Mouse (Mus musculus) stomach, embryonic 16.5 days (tissue): ENCODE measurements around the gene Cdk19. TPM values are rescaled to one million over a fixed set of nuclear protein-coding genes. Genes with fewer than 3 reads are reported as not detected.

Experiments
- ATAC-seq: fragments of 200-750 bp; cut with Nextera tagmentation; 2 replicates; pipeline ENCODE4 v1.8.0; 2017; ENCODE audit warnings: moderate number of reproducible peaks, moderate TSS enrichment; ENCODE audit not compliant: insufficient read depth, low FRiP score
- H3K27ac ChIP-seq: fragments of 300-500 bp; sonication (generic); 2 replicates; pipeline ENCODE4 v1.5.1; 2014; ENCODE audit warnings: low read length
- H3K27me3 ChIP-seq: fragments of 300-500 bp; sonication (generic); 2 replicates; pipeline ENCODE4 v1.6.1; 2014; ENCODE audit warnings: low read length, control low read depth, mixed read lengths; ENCODE audit not compliant: control insufficient read depth, insufficient read depth
- H3K36me3 ChIP-seq: fragments of 300-500 bp; sonication (generic); 2 replicates; pipeline ENCODE4 v1.6.1; 2014; ENCODE audit warnings: low read length; ENCODE audit not compliant: control insufficient read depth, insufficient read depth
- H3K4me1 ChIP-seq: fragments of 300-500 bp; sonication (generic); 2 replicates; pipeline ENCODE4 v1.6.1; 2014; ENCODE audit warnings: low read length, control low read depth, mixed read lengths; ENCODE audit not compliant: control insufficient read depth, insufficient read depth
- H3K4me2 ChIP-seq: fragments of 300-500 bp; sonication (generic); 2 replicates; pipeline ENCODE4 v1.6.1; 2014; ENCODE audit warnings: low read depth, low read length, mixed read lengths
- H3K4me3 ChIP-seq: fragments of 300-500 bp; sonication (generic); replicated peaks from 2 replicates; pipeline ENCODE4 v1.5.1; 2014; ENCODE audit warnings: mild to moderate bottlenecking, low read length
- H3K9ac ChIP-seq: fragments of 300-500 bp; sonication (generic); 2 replicates; pipeline ENCODE4 v1.6.1; 2014; ENCODE audit warnings: low read length
- H3K9me3 ChIP-seq: fragments of 300-500 bp; sonication (generic); replicated peaks from 2 replicates; pipeline ENCODE4 v1.6.1; 2016; ENCODE audit warnings: low read length, control low read depth; ENCODE audit not compliant: control insufficient read depth
- WGBS: fragments of 180-500 bp; shearing (Covaris S2); extraction: QIAGEN DNeasy Blood & Tissue Kit; methylation state at CpG from one replicate; pipeline ENCODE4 v1.1.7; 2014; 5-methylcytosine and 5-hydroxymethylcytosine counted together
- polyA plus RNA-seq: library from polyadenylated mRNA; unstranded; fragments of >200 nt; fragmentation: Nextera tagmentation; extraction: Ambion mirVana; gene quantifications from 2 replicates; pipeline ENCODE4 v1.2.1, GENCODE M21; 2015

Cdk19 gene
- polyA plus RNA-seq, 1 experiment from 2014 or later: 8.4 TPM

DNA sequence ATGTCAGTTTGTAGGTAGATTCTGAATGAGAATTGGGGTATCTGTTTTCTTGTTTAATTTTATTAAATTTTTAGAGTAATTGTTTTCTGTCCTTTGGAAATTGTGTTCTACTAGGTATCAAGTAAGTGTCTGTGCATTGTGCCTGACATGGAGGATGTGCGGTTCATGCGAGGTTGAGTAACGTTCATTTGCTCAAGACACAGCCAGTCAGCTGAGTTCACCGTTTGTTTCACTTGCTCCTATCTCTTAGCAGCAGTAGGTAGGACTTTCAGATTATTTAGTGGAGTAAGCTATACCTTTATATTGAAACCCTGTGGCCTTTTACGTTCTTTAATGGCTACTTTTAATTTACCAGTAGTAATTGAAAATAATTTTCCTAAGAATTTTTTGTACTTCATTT, 34.4 kb downstream of the Cdk19 start:
- Histone ChIP-seq H3K4me1 (peaks cover 20% of the 10 kb centered on the region), H3K27me3 (no peaks in the 10 kb centered on the region), H3K4me2 (no peak overlapping the region), H3K36me3 (no peaks in the 10 kb centered on the region), H3K4me3 (no peak overlapping the region), H3K9me3 (no peaks in the 10 kb centered on the region; the same call in 1 of the 2 replicates), H3K9ac (no peak overlapping the region), H3K27ac (no peak overlapping the region)
- ATAC-seq: no peak
- 93% methylated on average over 5 of the region's 5 CpGs for WGBS

DNA sequence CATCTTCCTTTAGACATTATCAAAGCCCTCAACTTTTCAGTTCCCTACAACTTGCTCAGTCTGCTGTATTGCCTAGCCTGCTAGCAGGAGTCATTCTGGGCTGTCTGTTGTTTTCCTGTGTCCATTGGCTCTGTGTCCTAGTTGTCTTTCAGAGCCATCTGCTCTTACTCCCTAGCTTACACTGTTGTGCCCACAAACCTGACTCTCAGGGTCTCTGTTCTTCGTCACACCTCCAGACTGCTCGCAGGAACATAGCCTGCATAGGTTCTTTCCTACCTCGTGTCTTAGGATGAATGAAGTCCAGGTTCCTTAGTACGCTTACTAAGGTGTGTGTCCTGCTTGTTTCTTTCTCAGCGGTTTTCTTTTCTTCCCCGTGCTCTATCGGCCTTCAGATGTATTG, 35.5 kb downstream of the Cdk19 start:
- Histone ChIP-seq H3K4me2 (no peak overlapping the region), H3K27ac (no peak overlapping the region), H3K9me3 (no peaks in the 10 kb centered on the region; the same call in 1 of the 2 replicates), H3K4me1 (peaks cover 26% of the 10 kb centered on the region), H3K27me3 (no peaks in the 10 kb centered on the region), H3K4me3 (no peak overlapping the region), H3K9ac (no peak overlapping the region), H3K36me3 (no peaks in the 10 kb centered on the region)
- no peak for ATAC-seq
- WGBS: 77% methylated on average over 7 of the region's 7 CpGs

DNA sequence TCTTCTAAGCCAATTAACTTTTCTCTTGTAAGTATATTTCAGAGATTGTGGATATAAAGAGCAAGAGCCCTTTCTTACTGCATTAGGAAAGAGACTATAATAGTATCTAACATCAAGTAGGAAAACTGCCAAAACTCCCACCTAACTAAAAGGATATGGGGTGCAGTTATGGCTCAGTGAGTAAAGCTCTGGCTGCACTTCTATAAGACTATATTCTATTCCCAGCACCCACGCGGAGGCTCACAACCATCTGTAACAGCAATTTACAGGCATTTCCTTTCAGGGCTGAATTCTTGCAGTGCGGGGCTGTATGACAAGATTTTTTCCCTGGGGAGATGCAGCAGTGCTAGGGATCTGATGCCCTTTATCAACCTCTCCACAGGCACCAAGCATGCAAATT, 36.9 kb downstream of the Cdk19 start:
- WGBS: 81% methylated on average over 3 of the region's 3 CpGs
- H3K9ac ChIP-seq: no peak overlapping the region
- H3K36me3 ChIP-seq: no peaks in the 10 kb centered on the region
- no peak overlapping the region for H3K4me2 ChIP-seq
- no peaks in the 10 kb centered on the region for H3K27me3 ChIP-seq
- no peak overlapping the region for H3K27ac ChIP-seq
- H3K9me3 ChIP-seq: no peaks in the 10 kb centered on the region; the same call in 1 of the 2 replicates
- ATAC-seq: no peak
- H3K4me3 ChIP-seq: no peak overlapping the region
- H3K4me1 ChIP-seq: peaks cover 21% of the 10 kb centered on the region

DNA sequence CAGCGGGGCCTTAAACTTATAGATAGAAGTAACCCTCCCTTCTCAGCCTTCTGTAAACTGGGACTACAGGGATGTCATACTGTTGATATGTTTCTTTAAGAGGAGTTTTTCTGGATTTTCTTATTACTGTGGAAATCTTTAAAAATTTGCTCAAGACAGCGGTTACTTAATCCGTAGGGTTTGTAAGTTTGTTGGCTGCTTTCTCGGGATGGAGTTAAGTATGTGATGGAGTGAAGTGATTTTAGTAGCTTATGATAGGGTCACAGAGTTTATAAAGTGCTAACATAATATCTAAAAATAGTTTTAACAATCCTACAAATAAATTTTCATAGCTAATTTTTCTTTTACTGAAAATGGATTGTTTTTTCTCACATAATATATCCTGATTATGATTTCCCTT, 38.9 kb downstream of the Cdk19 start:
- H3K9me3 ChIP-seq: no peaks in the 10 kb centered on the region; the same call in 1 of the 2 replicates
- no peak overlapping the region for H3K4me2 ChIP-seq
- WGBS: 60% methylated on average over 4 of the region's 4 CpGs
- no peak overlapping the region for H3K9ac ChIP-seq
- no peak overlapping the region for H3K4me3 ChIP-seq
- H3K27me3 ChIP-seq: no peaks in the 10 kb centered on the region
- no peaks in the 10 kb centered on the region for H3K36me3 ChIP-seq
- ATAC-seq: no peak
- H3K27ac ChIP-seq: peak overlapping the region; percentile 34
- peaks cover 12% of the 10 kb centered on the region for H3K4me1 ChIP-seq

DNA sequence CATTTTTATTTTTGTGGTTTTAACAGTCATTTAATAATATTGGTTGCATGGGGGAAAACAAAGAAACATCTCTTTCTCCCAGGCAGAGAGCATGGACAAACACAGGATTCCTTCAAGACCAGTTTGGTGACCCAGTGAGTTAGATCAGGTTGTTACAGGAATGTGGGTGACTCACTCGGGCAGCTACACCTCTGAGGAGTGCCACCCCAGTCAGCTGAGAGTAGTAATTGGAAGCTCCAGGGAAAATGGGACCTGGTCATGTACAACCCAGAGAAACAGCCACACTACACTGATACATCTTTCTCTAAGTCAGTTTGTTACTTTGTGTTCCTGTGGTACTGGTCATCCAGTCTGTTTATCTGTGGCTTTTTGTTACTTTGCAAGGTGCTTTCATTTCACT, 40.3 kb downstream of the Cdk19 start:
- peak; percentile 56; the same call in 1 of the 2 replicates for ATAC-seq
- 46% methylated on average over 1 of the region's 1 CpGs for WGBS

DNA sequence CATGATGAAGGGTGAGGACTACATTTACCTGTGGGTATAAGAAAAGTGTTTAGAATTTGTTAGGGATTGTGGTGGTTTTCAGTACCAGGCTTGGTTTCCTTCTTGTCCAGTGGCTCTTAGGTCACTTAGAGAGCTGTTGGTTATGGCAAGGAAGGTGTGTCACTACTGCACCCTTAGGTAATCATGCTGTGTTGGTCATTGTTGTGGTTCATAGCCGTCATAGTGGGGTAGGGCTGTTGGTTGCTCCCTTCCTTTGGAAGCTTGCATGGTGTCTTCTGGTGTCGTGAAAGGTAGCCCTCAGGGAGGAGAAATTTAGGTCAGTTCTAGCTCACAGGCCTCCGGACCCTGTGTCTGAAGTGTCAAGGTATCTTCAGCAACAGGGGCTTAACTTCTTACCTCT, 46.0 kb downstream of the Cdk19 start:
- Histone ChIP-seq H3K9ac (no peak overlapping the region), H3K36me3 (no peaks in the 10 kb centered on the region), H3K27ac (no peak overlapping the region), H3K4me1 (no peaks in the 10 kb centered on the region), H3K27me3 (no peaks in the 10 kb centered on the region), H3K9me3 (no peaks in the 10 kb centered on the region), H3K4me2 (no peak overlapping the region), H3K4me3 (no peak overlapping the region)
- WGBS: 72% methylated on average over 3 of the region's 3 CpGs
- ATAC-seq: no peak

More for the DNA sequence above, 40.3 kb downstream of the Cdk19 start:
- no peaks in the 10 kb centered on the region for H3K36me3 ChIP-seq
- no peak overlapping the region; the same call in 1 of the 2 replicates for H3K27ac ChIP-seq
- no peak overlapping the region for H3K9ac ChIP-seq
- no peaks in the 10 kb centered on the region; the same call in 1 of the 2 replicates for H3K9me3 ChIP-seq
- peaks cover 12% of the 10 kb centered on the region for H3K4me1 ChIP-seq
- H3K27me3 ChIP-seq: no peaks in the 10 kb centered on the region
- no peak overlapping the region for H3K4me2 ChIP-seq
- H3K4me3 ChIP-seq: no peak overlapping the region

DNA sequence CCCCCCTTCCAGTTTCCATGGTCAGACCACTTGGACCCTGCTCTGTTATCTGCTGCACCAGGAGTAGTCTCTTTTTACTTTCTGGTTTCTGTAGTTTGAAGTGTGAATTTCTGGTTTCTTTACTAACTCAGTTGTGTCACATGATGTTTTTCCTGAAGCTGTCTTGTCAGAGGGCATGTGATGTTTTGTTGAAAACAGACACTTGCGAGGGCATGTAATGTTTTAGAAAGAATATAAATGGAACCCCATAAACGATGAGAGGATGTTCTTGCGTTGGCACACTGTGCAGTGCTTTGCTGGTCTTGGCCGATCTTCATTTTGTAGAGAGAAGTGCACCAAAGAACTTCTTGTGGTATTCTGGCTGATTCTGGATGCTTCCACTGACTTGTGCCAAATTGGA, 46.8 kb downstream of the Cdk19 start:
- Histone ChIP-seq H3K4me1 (no peaks in the 10 kb centered on the region), H3K27me3 (no peaks in the 10 kb centered on the region), H3K36me3 (no peaks in the 10 kb centered on the region), H3K9ac (no peak overlapping the region), H3K27ac (no peak overlapping the region), H3K9me3 (no peaks in the 10 kb centered on the region), H3K4me2 (no peak overlapping the region), H3K4me3 (no peak overlapping the region)
- WGBS: 96% methylated on average over 4 of the region's 4 CpGs
- no peak for ATAC-seq

DNA sequence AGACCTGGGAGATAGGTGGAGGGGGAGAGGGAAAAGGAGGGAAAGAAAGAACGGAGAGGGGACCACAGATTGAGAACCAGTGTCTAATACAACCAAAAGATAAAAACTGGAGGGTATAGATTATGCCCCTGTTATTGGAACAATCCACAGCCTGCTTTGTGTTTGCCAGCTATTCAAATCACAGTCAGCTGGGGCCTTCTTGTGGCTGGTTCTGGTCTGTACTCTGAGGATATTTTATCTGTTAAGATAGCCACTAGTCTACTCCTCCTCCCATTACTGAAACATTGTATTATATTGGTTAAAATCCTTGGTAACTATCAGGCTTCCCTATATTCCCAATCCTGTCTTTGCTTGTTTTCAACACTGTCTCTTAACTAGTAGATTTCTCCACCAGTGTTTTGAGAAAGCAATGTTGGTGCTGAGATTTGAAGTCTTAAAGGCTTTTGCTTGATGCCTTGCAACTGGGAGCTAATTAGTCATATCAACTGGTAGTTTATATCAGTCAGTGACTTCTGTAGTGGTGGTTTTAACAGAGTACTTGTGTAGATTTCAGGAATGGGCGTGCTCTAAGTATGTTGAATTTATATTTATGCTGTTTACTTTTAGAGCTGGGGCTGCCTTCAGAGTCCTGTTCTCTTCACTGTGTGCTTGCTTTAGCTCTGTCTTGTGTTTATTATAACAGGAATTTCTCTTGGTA, 54.2 kb downstream of the Cdk19 start:
- Histone ChIP-seq H3K4me3 (no peak overlapping the region), H3K9me3 (no peaks in the 10 kb centered on the region), H3K27ac (no peak overlapping the region), H3K4me1 (peaks cover 5% of the 10 kb centered on the region; the same call in 1 of the 2 replicates), H3K4me2 (no peak overlapping the region), H3K9ac (no peak overlapping the region), H3K27me3 (no peaks in the 10 kb centered on the region), H3K36me3 (no peaks in the 10 kb centered on the region)
- no peak for ATAC-seq
- 48% methylated on average over 2 of the region's 2 CpGs for WGBS

DNA sequence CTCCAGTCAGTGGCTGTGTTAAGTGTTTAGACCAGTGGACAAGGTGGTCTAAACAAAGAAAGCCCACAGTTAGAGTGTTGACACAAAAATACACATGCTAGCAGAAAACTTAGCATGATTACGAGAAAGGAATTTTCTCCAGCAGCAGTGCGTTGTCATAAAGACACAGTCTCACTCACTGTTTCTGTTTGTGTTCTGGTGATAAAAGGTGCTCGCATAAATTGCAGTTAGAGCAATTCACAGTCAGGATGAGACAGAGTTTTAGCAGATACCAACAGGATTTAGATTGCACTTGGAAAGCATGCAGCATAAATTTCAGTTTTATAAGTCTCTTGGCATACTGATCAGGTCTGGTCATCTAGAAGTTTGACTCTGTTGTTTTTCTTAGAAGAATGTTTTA, 59.5 kb downstream of the Cdk19 start:
- Histone ChIP-seq H3K27ac (no peak overlapping the region), H3K4me2 (no peak overlapping the region), H3K9ac (no peak overlapping the region), H3K27me3 (no peaks in the 10 kb centered on the region), H3K36me3 (no peaks in the 10 kb centered on the region), H3K4me1 (peaks cover 9% of the 10 kb centered on the region; the same call in 1 of the 2 replicates), H3K9me3 (no peaks in the 10 kb centered on the region), H3K4me3 (no peak overlapping the region)
- WGBS: 63% methylated on average over 3 of the region's 3 CpGs
- ATAC-seq: no peak
